Mouse (Mus musculus) testis, adult 2 months (tissue): ENCODE data around the gene Erich6b.

Experiments used
- CTCF ChIP-seq: fragments of 200-500 bp; IDR thresholded peaks from 2 replicates; pipeline ENCODE4 v1.5.1; 2012; ENCODE audit warnings: low read depth, mild to moderate bottlenecking, inconsistent platforms, low read length, moderate library complexity; ENCODE audit not compliant: control insufficient read depth, insufficient read depth, insufficient replicate concordance
- POLR2A ChIP-seq: fragments of 200-500 bp; IDR thresholded peaks from 2 replicates; pipeline ENCODE4 v1.6.1; 2012; ENCODE audit warnings: low read depth, mild to moderate bottlenecking, inconsistent platforms, low read length, moderate library complexity; ENCODE audit not compliant: control insufficient read depth

DNA sequence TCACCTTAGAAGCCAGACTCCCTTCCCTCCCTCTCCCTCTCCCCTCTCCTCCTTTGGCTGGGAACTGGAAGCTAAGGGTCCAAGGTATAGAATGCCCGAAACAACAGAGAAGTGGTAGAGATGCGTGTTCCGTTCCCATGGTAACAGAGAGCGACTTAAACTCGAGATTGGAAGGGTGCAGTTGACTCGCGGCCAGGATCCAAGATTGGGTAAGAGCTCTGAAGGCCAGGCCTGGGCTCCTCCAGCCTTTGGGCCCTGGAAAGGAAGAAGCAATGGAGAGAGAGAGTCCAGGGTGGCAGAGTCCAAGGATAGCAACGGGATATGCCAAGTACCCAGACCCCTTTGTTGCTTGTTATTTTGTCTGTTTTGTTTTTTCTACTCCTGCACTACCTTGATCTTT, at the start of gene Erich6b:
- TF ChIP-seq CTCF (no peak), POLR2A (no peak)
